Mouse (Mus musculus) adipocyte (in vitro differentiated cells): Measurements from ENCODE around the gene Abcc4.

Experiments
- DNase-seq: peaks from one replicate; pipeline ENCODE4 v3.0.0-alpha.2; 2016; ENCODE audit warnings: low spot score

Gene Abcc4

DNA sequence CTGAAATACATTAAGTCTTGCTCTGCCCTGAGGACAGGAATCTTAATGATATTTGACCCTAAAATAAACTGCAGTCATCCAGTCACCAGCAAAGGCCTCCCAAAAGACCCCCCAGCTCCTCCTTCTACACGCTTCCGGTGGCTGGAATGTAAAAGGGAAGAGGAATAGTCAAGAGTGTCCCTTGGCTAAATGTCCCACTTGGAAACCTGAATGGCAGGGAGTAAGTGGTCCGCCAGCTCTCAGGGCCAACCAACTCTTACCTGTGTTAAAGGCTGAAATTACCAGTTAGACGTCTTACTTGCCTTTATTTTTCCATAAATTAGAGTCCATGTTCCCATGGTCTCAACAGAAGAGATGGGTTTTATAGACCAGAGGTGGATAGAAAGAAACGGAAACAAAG lies 6.9 kb upstream of the Abcc4 start:
- DNase-seq = no peak

DNA sequence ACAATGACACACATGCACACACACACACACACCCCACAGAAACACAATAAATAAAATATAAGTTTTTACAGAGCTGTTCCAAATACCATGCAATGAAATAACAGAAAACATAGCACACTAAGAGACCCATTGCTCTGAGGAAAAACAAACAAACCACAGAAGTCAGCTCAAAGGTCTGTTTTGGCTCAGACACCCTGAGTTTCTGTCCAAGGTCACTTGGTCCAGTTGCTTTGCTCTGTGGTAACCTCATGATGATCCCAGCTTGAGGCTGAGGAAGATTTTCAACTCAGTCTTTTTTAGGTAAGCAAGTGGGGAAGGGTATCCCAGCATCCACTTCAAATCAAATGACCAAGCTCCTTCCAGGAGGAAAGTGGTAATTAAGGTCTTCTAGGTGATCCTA lies 4.9 kb upstream of the Abcc4 start:
- DNase-seq = peak; percentile 73

- DNase-seq = peak; percentile 95
These were observed 3.7 kb upstream of the Abcc4 start for GRCm38 (mm10) chr14:118709736-118710135.

DNA sequence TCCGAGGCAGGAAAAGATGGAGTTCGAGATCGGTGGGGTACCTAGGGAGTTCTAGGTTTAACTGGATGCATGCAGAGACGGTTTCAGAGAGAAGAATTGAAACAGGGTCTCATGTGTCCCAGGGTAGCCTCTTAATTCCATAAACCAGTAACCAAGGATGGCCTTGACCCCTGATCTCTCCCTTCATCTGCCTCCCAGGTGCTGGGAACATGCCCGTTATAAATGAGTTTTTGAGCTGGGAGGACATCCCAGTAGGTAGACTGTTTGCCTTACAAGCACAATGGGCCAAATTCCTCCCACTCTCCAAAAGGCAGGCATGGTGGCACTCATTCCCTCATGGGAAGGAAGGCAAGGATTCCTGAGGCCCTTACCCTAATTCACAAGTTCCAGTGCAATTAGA lies 2.1 kb upstream of the Abcc4 start:
- no peak for DNase-seq

GRCm38 (mm10) chr14:118706962-118707361 lies 943 bp upstream of the Abcc4 start:
- no peak for DNase-seq

- no peak for DNase-seq
These were observed 583 bp downstream of the Abcc4 start for GRCm38 (mm10) chr14:118705465-118705807.

DNA sequence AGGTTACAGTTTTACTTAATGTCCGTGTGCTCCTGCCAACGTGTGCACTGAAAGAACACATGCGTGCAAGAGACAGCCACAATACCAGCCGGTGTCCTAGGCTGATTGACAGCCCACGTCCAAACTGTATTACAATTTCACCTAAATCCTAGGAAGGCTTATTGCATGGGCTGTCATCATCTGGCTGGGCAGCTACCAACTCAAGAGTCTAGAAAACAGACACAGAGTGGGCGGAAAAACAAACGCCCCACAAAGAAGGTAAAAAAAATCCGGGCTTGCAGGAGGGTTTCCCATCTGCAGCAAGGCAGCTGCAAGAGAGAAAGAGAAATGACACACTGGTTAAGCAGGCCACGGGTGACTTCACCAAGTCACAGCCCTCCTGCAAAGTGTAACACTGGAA lies 2.7 kb downstream of the Abcc4 start:
- DNase-seq = no peak

DNA sequence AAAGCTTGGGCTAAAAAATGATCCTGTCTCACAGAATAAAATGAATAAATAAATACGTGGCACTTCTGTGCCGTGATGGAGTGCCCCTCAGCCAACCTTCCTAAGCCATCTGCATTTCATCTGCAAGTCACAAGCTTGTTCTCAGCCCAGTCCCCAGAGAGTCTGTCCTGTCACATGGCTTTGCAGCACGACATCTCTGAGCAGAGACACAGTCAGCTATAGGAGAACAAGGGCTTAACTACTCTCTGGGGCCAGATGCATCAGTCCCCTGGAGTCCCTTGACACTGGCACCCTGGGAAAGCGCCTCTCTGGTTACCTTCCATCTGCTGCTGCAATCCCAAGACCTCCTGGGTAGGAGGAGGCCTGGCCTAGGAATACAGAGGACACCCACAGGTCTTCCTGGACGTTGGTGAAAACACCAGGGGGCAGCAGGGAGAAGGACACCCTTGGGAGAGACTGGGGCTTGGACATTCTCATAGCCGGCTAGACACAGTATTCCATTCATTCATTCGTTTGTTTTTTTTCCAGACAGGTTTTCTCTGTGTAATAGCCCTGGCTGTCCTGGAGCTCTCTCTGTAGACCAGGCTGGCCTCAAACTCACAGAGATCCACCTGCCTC lies 3.9 kb downstream of the Abcc4 start:
- DNase-seq = peak; percentile 50

- DNase-seq = no peak
These were observed 5.4 kb downstream of the Abcc4 start for GRCm38 (mm10) chr14:118700576-118700975.

DNA sequence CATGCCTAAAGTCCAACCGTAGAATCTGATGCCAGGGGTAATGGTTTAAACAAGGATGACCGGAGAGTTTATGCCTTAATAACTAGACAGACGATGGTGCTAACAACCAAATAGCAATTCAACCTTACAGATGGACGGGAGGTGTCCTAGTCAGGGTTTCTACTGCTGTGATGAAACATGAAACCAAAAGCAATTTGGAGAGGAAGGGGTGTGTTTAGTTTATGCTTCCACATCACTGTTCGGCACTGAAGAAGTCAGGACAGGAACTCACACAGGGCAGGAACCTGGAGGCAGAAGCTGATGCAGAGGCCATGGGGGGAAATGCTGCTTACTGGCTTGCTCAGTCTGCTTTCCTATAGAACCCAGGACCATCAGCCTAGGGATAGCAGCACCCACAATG lies 6.1 kb downstream of the Abcc4 start:
- no peak for DNase-seq

DNA sequence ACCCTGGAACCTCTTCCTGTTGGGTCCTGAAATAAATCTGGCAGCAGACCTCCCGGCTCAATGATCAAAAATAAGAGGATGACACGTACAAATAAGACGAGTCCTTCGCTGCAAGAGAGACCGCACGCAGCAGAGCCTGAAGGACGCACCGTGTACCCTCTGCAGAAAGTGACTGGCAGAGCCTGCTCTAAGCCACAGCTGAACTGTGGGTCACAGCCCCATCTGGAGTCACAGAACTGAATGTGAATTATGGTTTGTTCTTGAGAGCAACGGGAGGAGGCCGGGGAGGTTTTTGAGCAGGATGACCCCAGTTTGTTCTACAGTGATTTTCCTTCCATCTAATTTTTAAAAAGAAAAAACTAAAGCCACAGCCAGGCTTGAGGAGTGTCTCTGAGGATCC lies 6.5 kb downstream of the Abcc4 start:
- no peak for DNase-seq

GRCm38 (mm10) chr14:118696556-118697289 lies 9.3 kb downstream of the Abcc4 start:
- DNase-seq = no peak

GRCm38 (mm10) chr14:118695866-118696265 lies 10.2 kb downstream of the Abcc4 start:
- no peak for DNase-seq

GRCm38 (mm10) chr14:118694321-118694720 lies 11.7 kb downstream of the Abcc4 start:
- DNase-seq = no peak

GRCm38 (mm10) chr14:118691910-118692309 lies 14.1 kb downstream of the Abcc4 start:
- no peak for DNase-seq

GRCm38 (mm10) chr14:118691404-118691803 lies 14.6 kb downstream of the Abcc4 start:
- no peak for DNase-seq

DNA sequence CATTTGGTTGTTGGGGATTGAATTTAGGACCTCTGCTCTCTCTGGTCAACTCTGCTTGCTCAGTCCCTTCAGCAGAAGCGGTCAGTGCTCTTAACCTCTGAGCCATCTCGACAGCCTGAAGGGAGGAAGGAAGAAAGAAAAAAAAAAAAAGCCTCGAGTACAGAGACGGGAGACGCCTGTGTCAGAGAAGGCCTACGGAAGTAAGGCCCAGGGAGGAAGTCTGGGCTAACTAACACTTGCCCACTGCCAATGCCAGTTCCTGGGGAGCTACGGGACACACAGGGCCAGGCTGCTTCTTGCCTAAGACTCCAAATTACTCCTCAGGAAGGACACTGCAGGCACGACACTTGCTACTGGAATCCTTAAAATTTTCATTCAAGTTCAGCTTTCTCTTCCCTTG lies 15.1 kb downstream of the Abcc4 start:
- DNase-seq = no peak

DNA sequence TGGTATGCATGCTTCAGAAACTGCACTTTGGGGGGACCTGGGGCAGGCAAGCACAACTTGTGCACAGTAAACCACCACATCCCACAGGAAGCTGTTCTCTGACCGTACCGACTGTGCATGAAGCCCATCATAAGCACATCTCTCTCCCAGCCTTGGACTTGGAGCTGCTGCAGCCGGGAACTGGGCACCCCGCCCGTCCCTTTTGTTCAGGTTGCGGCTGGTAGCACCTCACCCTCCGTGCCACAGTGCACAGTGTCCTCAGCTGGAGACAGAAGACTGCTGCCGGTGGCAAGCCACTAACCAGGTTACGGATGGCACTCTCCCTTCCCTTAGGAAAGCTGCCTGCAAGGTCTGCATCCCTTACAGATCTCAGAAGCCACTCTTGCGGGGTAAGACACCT lies 15.7 kb downstream of the Abcc4 start:
- no peak for DNase-seq

- DNase-seq = no peak
These were observed 17.4 kb downstream of the Abcc4 start for GRCm38 (mm10) chr14:118688643-118689042.

DNA sequence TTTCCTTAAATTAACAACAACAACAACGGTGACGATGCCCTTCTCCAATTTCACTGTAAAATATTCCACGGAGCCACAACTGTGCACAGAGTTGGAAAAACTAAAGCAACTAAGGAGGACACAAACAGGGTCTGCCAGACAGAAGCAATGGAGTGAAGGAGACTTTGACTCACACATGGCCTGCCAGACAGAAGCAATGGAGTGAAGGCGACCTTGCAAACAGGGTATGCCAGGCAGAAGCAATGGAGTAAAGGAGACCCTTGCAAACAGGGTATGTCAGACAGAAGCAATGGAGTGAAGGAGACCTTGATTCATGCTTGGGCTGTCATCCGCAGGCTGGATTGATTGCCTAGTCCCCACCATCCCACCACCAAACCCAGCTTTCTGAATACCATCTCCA lies 19.2 kb downstream of the Abcc4 start:
- no peak for DNase-seq

GRCm38 (mm10) chr14:118685572-118685971 lies 20.4 kb downstream of the Abcc4 start:
- DNase-seq = no peak

DNA sequence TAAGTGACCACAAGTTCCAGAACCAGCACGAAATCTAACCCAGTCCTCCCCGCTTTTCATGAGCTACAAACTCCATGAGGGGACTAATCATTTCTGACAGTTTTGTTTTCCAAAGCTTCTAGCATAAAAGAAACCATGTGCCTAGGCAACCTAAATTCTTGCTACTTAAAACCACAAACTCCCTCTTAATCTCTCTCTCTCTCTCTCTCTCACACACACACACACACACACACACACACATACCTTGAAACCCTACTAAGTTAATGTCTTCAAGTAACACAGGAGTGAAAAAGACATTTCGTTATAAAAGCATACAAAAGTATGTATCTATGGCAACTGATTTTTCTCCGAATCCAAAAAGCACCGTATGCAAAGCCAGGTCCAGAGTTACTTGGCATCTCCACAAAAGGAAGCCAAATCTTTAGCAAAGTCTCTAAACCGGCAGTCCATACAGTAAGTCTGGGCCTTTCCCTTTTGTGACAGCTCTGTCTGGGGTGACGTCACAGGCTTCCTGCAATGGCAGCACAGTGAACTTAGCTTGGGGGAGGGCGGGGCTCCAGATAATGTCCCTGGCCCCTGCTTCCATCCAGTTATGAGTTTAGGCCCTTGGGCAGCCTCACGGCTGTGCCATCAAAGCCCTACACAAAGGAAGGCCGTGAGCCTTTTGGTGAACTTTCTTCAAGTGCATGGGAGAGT lies 23.5 kb downstream of the Abcc4 start:
- no peak for DNase-seq

GRCm38 (mm10) chr14:118681087-118681486 lies 24.9 kb downstream of the Abcc4 start:
- no peak for DNase-seq
